Mouse (Mus musculus) telencephalon, adult 2 months (tissue): ENCODE results near the gene Nudt22.

Experiments used
- DNase-seq: peaks from one replicate; pipeline ENCODE4 v3.0.0-alpha.2; 2011; ENCODE audit warnings: low read depth, low spot score

The Nudt22 gene

GRCm38 (mm10) chr19:6996006-6996405 lies at the start of gene Nudt22, which contains the start of gene Trpt1:
Gene Nudt22, minus strand, starts transcription at chr19:6996117.
Gene Trpt1, plus strand, starts transcription at chr19:6996131.
- no peak for DNase-seq

- no peak for DNase-seq
These were observed 48.8 kb upstream of the Nudt22 start for GRCm38 (mm10) chr19:7044706-7045105.

- no peak for DNase-seq
These were observed 48.4 kb upstream of the Nudt22 start for GRCm38 (mm10) chr19:7044279-7044678.

GRCm38 (mm10) chr19:7041171-7041570 lies 45.3 kb upstream of the Nudt22 start:
- DNase-seq, result no peak

- no peak for DNase-seq
These were observed 44.8 kb upstream of the Nudt22 start for GRCm38 (mm10) chr19:7040637-7041130.

GRCm38 (mm10) chr19:7039841-7040636 lies 44.1 kb upstream of the Nudt22 start, which contains the start of gene Stip1:
Gene Stip1, minus strand, starts transcription at chr19:7039967.
- peak; percentile 100 for DNase-seq

- DNase-seq, result no peak
These were observed 43.3 kb upstream of the Nudt22 start for GRCm38 (mm10) chr19:7039088-7039720.

GRCm38 (mm10) chr19:7034006-7034405 lies 38.1 kb upstream of the Nudt22 start:
- no peak for DNase-seq

GRCm38 (mm10) chr19:7029531-7029930 lies 33.6 kb upstream of the Nudt22 start:
- peak; percentile 85 for DNase-seq

GRCm38 (mm10) chr19:7020224-7020641 lies 24.3 kb upstream of the Nudt22 start:
- peak; percentile 13 for DNase-seq

- DNase-seq, result peak; percentile 18
These were observed 23.3 kb upstream of the Nudt22 start, which contains the start of gene Fermt3 for GRCm38 (mm10) chr19:7019191-7019590. Gene Fermt3, minus strand, starts transcription at chr19:7019469.

GRCm38 (mm10) chr19:7018546-7018945 lies 22.6 kb upstream of the Nudt22 start:
- DNase-seq, result no peak

GRCm38 (mm10) chr19:7017541-7018457 lies 21.9 kb upstream of the Nudt22 start:
- DNase-seq, result no peak

GRCm38 (mm10) chr19:7014481-7015135 lies 18.7 kb upstream of the Nudt22 start:
- no peak for DNase-seq

- no peak for DNase-seq
These were observed 18.1 kb upstream of the Nudt22 start for GRCm38 (mm10) chr19:7013984-7014383.

GRCm38 (mm10) chr19:7012426-7012825 lies 16.5 kb upstream of the Nudt22 start:
- DNase-seq, result no peak

- no peak for DNase-seq
These were observed 11.1 kb upstream of the Nudt22 start for GRCm38 (mm10) chr19:7006892-7007593.

GRCm38 (mm10) chr19:6999360-7000063 lies 3.6 kb upstream of the Nudt22 start:
- DNase-seq, result no peak

- DNase-seq, result no peak
These were observed 1.9 kb upstream of the Nudt22 start for GRCm38 (mm10) chr19:6997721-6998290.
